Mouse (Mus musculus) embryonic facial prominence, embryonic 10.5 days (tissue): ENCODE data around the gene Vps25. TPM values are rescaled to one million over a fixed set of nuclear protein-coding genes. Genes with fewer than 3 reads are reported as not detected.

Experiments used
- DNase-seq: peaks from one replicate; pipeline ENCODE4 v3.0.0-alpha.2; 2017; ENCODE audit warnings: low spot score
- H3K27ac ChIP-seq: fragments of 300-500 bp; sonication (generic); replicated peaks from 2 replicates; pipeline ENCODE4 v1.5.1; 2016; ENCODE audit warnings: mild to moderate bottlenecking
- H3K27me3 ChIP-seq: fragments of 300-500 bp; sonication (generic); replicated peaks from 2 replicates; pipeline ENCODE4 v1.6.1; 2016; ENCODE audit warnings: low read depth, mild to moderate bottlenecking; ENCODE audit not compliant: poor library complexity, severe bottlenecking
- H3K36me3 ChIP-seq: fragments of 300-500 bp; sonication (generic); replicated peaks from 2 replicates; pipeline ENCODE4 v1.6.1; 2016; ENCODE audit warnings: mild to moderate bottlenecking, moderate library complexity
- H3K4me1 ChIP-seq: fragments of 300-500 bp; sonication (generic); 2 replicates; pipeline ENCODE4 v1.6.1; 2016
- H3K4me3 ChIP-seq: fragments of 300-500 bp; sonication (generic); 2 replicates; pipeline ENCODE4 v1.5.1; 2016; ENCODE audit warnings: mild to moderate bottlenecking, moderate library complexity
- H3K9me3 ChIP-seq: fragments of 300-500 bp; sonication (generic); 2 replicates; pipeline ENCODE4 v1.6.1; 2016; ENCODE audit warnings: mild to moderate bottlenecking
- WGBS: fragments of 180-500 bp; shearing (Covaris S2); methylation state at CpG from one replicate; pipeline ENCODE4 v1.1.7; 2016; 5-methylcytosine and 5-hydroxymethylcytosine counted together
- polyA plus RNA-seq: library from polyadenylated mRNA; unstranded; fragments of >200 nt; fragmentation: Nextera tagmentation; extraction: Ambion mirVana; gene quantifications from 2 replicates; pipeline ENCODE4 v1.2.1, GENCODE M21; 2016

The Vps25 gene
- 124 TPM in 2 replicates for polyA plus RNA-seq

GRCm38 (mm10) chr11:101253613-101254389 is at the start of gene Vps25:
Gene Vps25 (plus strand): TSS chr11:101253707.
- Histone ChIP-seq H3K4me3 (peak within 1 kb of the TSS; percentile 95), H3K36me3 (peaks cover 30% of the 10 kb centered on the region), H3K27ac (peak within 1 kb of the TSS; percentile 95), H3K9me3 (no peaks in the 10 kb centered on the region), H3K27me3 (0 out of 2 replicates have a peak, but pooled peaks cover 3% of the 10 kb centered on the region), H3K4me1 (peaks cover 24% of the 10 kb centered on the region)
- peak; percentile 88 for DNase-seq
- under 1% methylated on average over 40 of the region's 40 CpGs for WGBS

GRCm38 (mm10) chr11:101211970-101212369 is 41.5 kb upstream of the Vps25 start:
- H3K36me3 ChIP-seq = peaks cover 63% of the 10 kb centered on the region
- no peaks in the 10 kb centered on the region for H3K9me3 ChIP-seq

GRCm38 (mm10) chr11:101216936-101217335 is 36.6 kb upstream of the Vps25 start:
- DNase-seq = no peak
- H3K27ac ChIP-seq = no peak overlapping the region
- H3K4me1 ChIP-seq = no peaks in the 10 kb centered on the region
- peaks cover 35% of the 10 kb centered on the region for H3K36me3 ChIP-seq
- no peak overlapping the region for H3K4me3 ChIP-seq
- 84% methylated on average over 5 of the region's 5 CpGs for WGBS
- H3K9me3 ChIP-seq = no peaks in the 10 kb centered on the region
- no peaks in the 10 kb centered on the region for H3K27me3 ChIP-seq

More at GRCm38 (mm10) chr11:101211970-101212369, 41.5 kb upstream of the Vps25 start:
- WGBS = 55% methylated on average over 3 of the region's 3 CpGs
- no peaks in the 10 kb centered on the region for H3K27me3 ChIP-seq
- DNase-seq = no peak
- no peaks in the 10 kb centered on the region for H3K4me1 ChIP-seq
- H3K4me3 ChIP-seq = no peak overlapping the region
- no peak overlapping the region for H3K27ac ChIP-seq

- Histone ChIP-seq H3K4me1 (no peaks in the 10 kb centered on the region), H3K9me3 (no peaks in the 10 kb centered on the region), H3K27ac (no peak overlapping the region), H3K27me3 (no peaks in the 10 kb centered on the region), H3K4me3 (no peak overlapping the region), H3K36me3 (peaks cover 24% of the 10 kb centered on the region)
- 84% methylated on average over 10 of the region's 10 CpGs for WGBS
- DNase-seq = no peak
Measured at GRCm38 (mm10) chr11:101218436-101219055, 35.0 kb upstream of the Vps25 start.

- WGBS = 57% methylated on average over 2 of the region's 2 CpGs
- no peak for DNase-seq
- no peaks in the 10 kb centered on the region for H3K27me3 ChIP-seq
- 0 out of 2 replicates have a peak, but pooled peaks cover under 1% of the 10 kb centered on the region for H3K36me3 ChIP-seq
- no peaks in the 10 kb centered on the region for H3K9me3 ChIP-seq
- no peak overlapping the region for H3K27ac ChIP-seq
- H3K4me3 ChIP-seq = no peak overlapping the region
- H3K4me1 ChIP-seq = peaks cover 8% of the 10 kb centered on the region; the same call in 1 of the 2 replicates
Measured at GRCm38 (mm10) chr11:101220853-101221252, 32.7 kb upstream of the Vps25 start.

- Histone ChIP-seq H3K27ac (no peak overlapping the region), H3K4me3 (no peak overlapping the region), H3K27me3 (no peaks in the 10 kb centered on the region), H3K4me1 (peaks cover 14% of the 10 kb centered on the region), H3K9me3 (no peaks in the 10 kb centered on the region), H3K36me3 (no peaks in the 10 kb centered on the region)
- 89% methylated on average over 8 of the region's 8 CpGs for WGBS
- DNase-seq = no peak
Measured at GRCm38 (mm10) chr11:101221306-101221986, 32.1 kb upstream of the Vps25 start.

GRCm38 (mm10) chr11:101224337-101224736 is 29.2 kb upstream of the Vps25 start:
- no peak for DNase-seq
- 95% methylated on average over 3 of the region's 3 CpGs for WGBS
- Histone ChIP-seq H3K27me3 (0 out of 2 replicates have a peak, but pooled peaks cover 5% of the 10 kb centered on the region), H3K4me3 (no peak overlapping the region), H3K4me1 (peaks cover 19% of the 10 kb centered on the region), H3K36me3 (no peaks in the 10 kb centered on the region), H3K27ac (no peak overlapping the region), H3K9me3 (no peaks in the 10 kb centered on the region)

GRCm38 (mm10) chr11:101225331-101226064 is 28.0 kb upstream of the Vps25 start:
- H3K4me1 ChIP-seq = peaks cover 30% of the 10 kb centered on the region
- peak overlapping the region; percentile 90 for H3K27ac ChIP-seq
- H3K36me3 ChIP-seq = no peaks in the 10 kb centered on the region
- 19% methylated on average over 25 of the region's 25 CpGs for WGBS
- H3K27me3 ChIP-seq = peaks cover 5% of the 10 kb centered on the region; the same call in 1 of the 2 replicates
- peak overlapping the region; percentile 97 for H3K4me3 ChIP-seq
- H3K9me3 ChIP-seq = no peaks in the 10 kb centered on the region
- DNase-seq = no peak

GRCm38 (mm10) chr11:101226065-101226701 is 27.3 kb upstream of the Vps25 start, which contains the start of gene Ezh1:
Gene Ezh1 (minus strand): TSS chr11:101226463.
- H3K9me3 ChIP-seq = no peaks in the 10 kb centered on the region
- H3K4me3 ChIP-seq = peak within 1 kb of the TSS; percentile 97
- H3K27ac ChIP-seq = peak within 1 kb of the TSS; percentile 90
- peak; percentile 91 for DNase-seq
- H3K36me3 ChIP-seq = no peaks in the 10 kb centered on the region
- WGBS = 2% methylated on average over 56 of the region's 56 CpGs
- H3K4me1 ChIP-seq = peaks cover 37% of the 10 kb centered on the region
- peaks cover 5% of the 10 kb centered on the region; the same call in 1 of the 2 replicates for H3K27me3 ChIP-seq

GRCm38 (mm10) chr11:101229361-101229900 is 24.1 kb upstream of the Vps25 start:
- Histone ChIP-seq H3K27me3 (peaks cover 5% of the 10 kb centered on the region; the same call in 1 of the 2 replicates), H3K27ac (peak overlapping the region; percentile 86), H3K4me3 (no peak overlapping the region), H3K4me1 (peaks cover 52% of the 10 kb centered on the region), H3K36me3 (no peaks in the 10 kb centered on the region), H3K9me3 (no peaks in the 10 kb centered on the region)
- 29% methylated on average over 8 of the region's 8 CpGs for WGBS
- no peak for DNase-seq

- Histone ChIP-seq H3K27me3 (peaks cover 5% of the 10 kb centered on the region; the same call in 1 of the 2 replicates), H3K36me3 (no peaks in the 10 kb centered on the region), H3K4me1 (peaks cover 51% of the 10 kb centered on the region), H3K4me3 (no peak overlapping the region), H3K27ac (peak overlapping the region; percentile 86), H3K9me3 (no peaks in the 10 kb centered on the region)
- 17% methylated on average over 2 of the region's 2 CpGs for WGBS
- DNase-seq = no peak
Measured at GRCm38 (mm10) chr11:101230061-101230511, 23.4 kb upstream of the Vps25 start.
